Mouse (Mus musculus): ENCODE data around the gene Gm14412. TPM values are rescaled to one million over a fixed set of nuclear protein-coding genes. Genes with fewer than 3 reads are reported as not detected.
"Not testable (repeated sequence)": the region's sequence is repeated elsewhere in the genome, so short reads cannot be mapped to it uniquely, and the experiment has no call there.

The Gm14412 gene
- 0.47 and 0.52 TPM in 2 replicates for polyA plus RNA-seq (2016; fragmentation: Nextera tagmentation; extraction: Ambion mirVana)

GRCm38 (mm10) chr2:177324257-177324733, at the start of gene Gm14412:
Gene Gm14412, minus strand, starts transcription at chr2:177324307.
- WGBS = 86% methylated on average over 2 of the region's 2 CpGs

GRCm38 (mm10) chr2:177329661-177330292, 5.7 kb upstream of the Gm14412 start:
- H3K4me1 ChIP-seq; H3K9me3 ChIP-seq; ATAC-seq (ENCODE audit: insufficient number of reproducible peaks, insufficient read depth, low FRiP score, low TSS enrichment); H3K27me3 ChIP-seq; H3K27ac ChIP-seq; H3K9ac ChIP-seq; H3K36me3 ChIP-seq; H3K4me2 ChIP-seq (replicated peaks); H3K4me3 ChIP-seq: not testable (repeated sequence)
- whole genome bisulfite sequencing = 80% methylated on average over 4 of the region's 4 CpGs

More at GRCm38 (mm10) chr2:177324257-177324733, at the start of gene Gm14412:
- H3K27ac ChIP-seq; H3K4me3 ChIP-seq; H3K4me1 ChIP-seq; H3K9ac ChIP-seq; H3K9me3 ChIP-seq; ATAC-seq (ENCODE audit: insufficient number of reproducible peaks, insufficient read depth, low FRiP score, low TSS enrichment); H3K27me3 ChIP-seq; H3K4me2 ChIP-seq (replicated peaks); H3K36me3 ChIP-seq: not testable (repeated sequence)

- H3K27me3 ChIP-seq; H3K4me1 ChIP-seq; H3K27ac ChIP-seq; H3K9ac ChIP-seq; H3K36me3 ChIP-seq; H3K4me2 ChIP-seq (replicated peaks); H3K4me3 ChIP-seq; H3K9me3 ChIP-seq; ATAC-seq (ENCODE audit: insufficient number of reproducible peaks, insufficient read depth, low FRiP score, low TSS enrichment): not testable (repeated sequence)
These were observed 2.7 kb downstream of the Gm14412 start for GRCm38 (mm10) chr2:177321361-177321760.

DNA sequence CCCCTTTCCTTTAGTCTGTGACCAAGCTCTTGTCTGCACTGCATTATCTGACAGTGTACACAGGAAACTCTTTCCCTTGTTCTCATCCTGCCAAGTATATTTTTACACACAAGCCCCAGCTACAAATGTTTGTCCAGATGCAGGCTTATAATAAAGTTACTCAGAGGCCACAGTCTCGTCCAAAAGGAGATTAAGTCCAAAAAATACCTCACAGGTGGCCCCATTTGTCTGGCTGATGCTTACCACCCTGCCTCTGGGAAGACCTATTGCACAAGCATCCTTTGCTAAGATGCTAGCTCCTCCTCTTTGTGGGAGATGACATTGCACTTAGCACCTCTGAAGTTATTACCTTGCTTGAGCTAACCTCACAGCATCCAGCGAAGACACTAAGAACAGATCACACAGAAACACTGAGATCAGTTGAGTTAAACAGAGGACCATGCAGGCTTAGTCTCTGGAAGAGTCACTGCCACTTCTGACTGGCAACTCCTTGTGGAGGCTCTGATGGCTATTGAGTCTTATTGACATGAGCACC, 3.3 kb downstream of the Gm14412 start:
- not testable (repeated sequence) for H3K4me3 ChIP-seq; ATAC-seq (ENCODE audit: insufficient number of reproducible peaks, insufficient read depth, low FRiP score, low TSS enrichment)
- 62% methylated on average over 2 of the region's 2 CpGs for WGBS

GRCm38 (mm10) chr2:177318996-177319395, 5.1 kb downstream of the Gm14412 start:
- no peaks in the 10 kb centered on the region for H3K27me3 ChIP-seq
- no peak overlapping the region for H3K4me2 ChIP-seq (replicated peaks)
- no peaks in the 10 kb centered on the region for H3K36me3 ChIP-seq
- H3K4me3 ChIP-seq = no peak overlapping the region
- no peak overlapping the region for H3K9ac ChIP-seq
- no peak overlapping the region for H3K27ac ChIP-seq
- ATAC-seq (ENCODE audit: insufficient number of reproducible peaks, insufficient read depth, low FRiP score, low TSS enrichment) = no peak
- H3K9me3 ChIP-seq = peaks cover 6% of the 10 kb centered on the region
- no peaks in the 10 kb centered on the region for H3K4me1 ChIP-seq
- WGBS = 83% methylated on average over 1 of the region's 1 CpGs

More for the DNA sequence above, 3.3 kb downstream of the Gm14412 start:
- not testable (repeated sequence) for H3K9me3 ChIP-seq; H3K4me1 ChIP-seq; H3K4me2 ChIP-seq (replicated peaks); H3K9ac ChIP-seq; H3K36me3 ChIP-seq; H3K27ac ChIP-seq; H3K27me3 ChIP-seq

DNA sequence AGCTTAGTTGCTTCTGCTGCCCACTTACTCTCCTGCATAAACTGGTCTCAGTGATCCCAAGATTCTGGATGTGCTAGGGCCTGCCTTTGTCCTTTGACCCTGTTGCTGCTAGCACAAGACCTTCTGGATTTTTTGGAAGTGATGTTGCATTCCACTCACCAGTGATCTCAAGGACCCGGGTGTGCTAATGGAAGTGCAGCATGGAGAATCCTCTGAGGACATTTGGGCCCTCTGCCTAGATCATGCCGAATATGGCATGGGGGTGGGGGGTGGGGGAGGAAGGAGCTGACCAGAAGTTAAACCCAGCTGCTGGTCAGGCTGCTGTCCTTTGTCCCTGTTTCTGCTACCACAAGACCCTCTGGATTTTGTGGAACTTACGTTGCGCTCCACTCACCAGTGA, 14.5 kb downstream of the Gm14412 start:
- H3K27me3 ChIP-seq = not testable (repeated sequence)
- 95% methylated on average over 4 of the region's 4 CpGs for WGBS

DNA sequence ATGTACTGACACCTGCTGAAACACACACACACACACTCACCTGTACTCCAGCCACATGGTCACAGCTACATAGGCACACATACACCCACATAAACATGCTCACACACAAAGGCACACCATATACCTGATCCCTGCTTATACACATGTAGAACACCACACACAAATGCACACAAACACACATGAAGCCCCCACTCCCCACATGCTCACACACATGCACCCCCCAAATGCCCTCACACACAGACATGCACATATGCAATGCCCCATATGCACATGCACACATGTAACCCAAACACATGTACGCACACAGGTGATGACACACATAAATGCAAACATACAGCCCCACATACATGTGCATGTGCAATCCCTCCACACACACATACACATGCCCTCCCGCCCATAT, 19.1 kb downstream of the Gm14412 start:
- not testable (repeated sequence) for H3K4me1 ChIP-seq; H3K27me3 ChIP-seq; H3K4me2 ChIP-seq (replicated peaks); ATAC-seq (ENCODE audit: insufficient number of reproducible peaks, insufficient read depth, low FRiP score, low TSS enrichment); H3K9me3 ChIP-seq; H3K27ac ChIP-seq; H3K4me3 ChIP-seq; H3K9ac ChIP-seq; H3K36me3 ChIP-seq
- WGBS = no CpG with 5 or more reads among the region's 2 CpGs

More for the DNA sequence above, 14.5 kb downstream of the Gm14412 start:
- H3K4me1 ChIP-seq; ATAC-seq (ENCODE audit: insufficient number of reproducible peaks, insufficient read depth, low FRiP score, low TSS enrichment); H3K9ac ChIP-seq; H3K9me3 ChIP-seq; H3K36me3 ChIP-seq; H3K4me2 ChIP-seq (replicated peaks); H3K27ac ChIP-seq; H3K4me3 ChIP-seq: not testable (repeated sequence)

DNA sequence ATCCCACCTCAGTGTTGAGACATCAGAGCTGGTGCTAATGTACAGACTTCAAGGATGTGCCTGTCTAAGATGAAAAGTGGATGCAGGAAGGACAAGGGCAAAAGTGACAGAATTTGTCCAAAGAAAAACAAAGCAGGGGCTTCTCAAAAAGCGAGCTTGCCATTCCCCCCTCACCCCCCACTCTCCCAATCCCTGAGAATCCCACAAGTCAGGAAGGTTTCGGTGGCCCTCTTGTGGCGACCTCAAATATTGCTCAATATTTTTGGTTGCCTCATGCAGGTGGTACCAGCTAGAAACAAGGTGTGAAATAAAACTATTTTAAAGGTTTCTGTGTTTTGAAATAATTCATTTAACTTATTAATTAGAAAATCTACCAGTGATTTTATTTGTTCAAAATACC, 40.4 kb downstream of the Gm14412 start:
- not testable (repeated sequence) for ATAC-seq (ENCODE audit: insufficient number of reproducible peaks, insufficient read depth, low FRiP score, low TSS enrichment); H3K9me3 ChIP-seq; H3K4me1 ChIP-seq; H3K9ac ChIP-seq; H3K27me3 ChIP-seq; H3K4me3 ChIP-seq; H3K27ac ChIP-seq; H3K4me2 ChIP-seq (replicated peaks); H3K36me3 ChIP-seq
- 22% methylated on average over 3 of the region's 3 CpGs for WGBS

GRCm38 (mm10) chr2:177277754-177278153, 46.4 kb downstream of the Gm14412 start:
- H3K27me3 ChIP-seq; H3K4me1 ChIP-seq; H3K9me3 ChIP-seq; H3K27ac ChIP-seq; ATAC-seq (ENCODE audit: insufficient number of reproducible peaks, insufficient read depth, low FRiP score, low TSS enrichment); H3K4me3 ChIP-seq; H3K4me2 ChIP-seq (replicated peaks); H3K9ac ChIP-seq; H3K36me3 ChIP-seq: not testable (repeated sequence)
- 81% methylated on average over 2 of the region's 2 CpGs for WGBS

DNA sequence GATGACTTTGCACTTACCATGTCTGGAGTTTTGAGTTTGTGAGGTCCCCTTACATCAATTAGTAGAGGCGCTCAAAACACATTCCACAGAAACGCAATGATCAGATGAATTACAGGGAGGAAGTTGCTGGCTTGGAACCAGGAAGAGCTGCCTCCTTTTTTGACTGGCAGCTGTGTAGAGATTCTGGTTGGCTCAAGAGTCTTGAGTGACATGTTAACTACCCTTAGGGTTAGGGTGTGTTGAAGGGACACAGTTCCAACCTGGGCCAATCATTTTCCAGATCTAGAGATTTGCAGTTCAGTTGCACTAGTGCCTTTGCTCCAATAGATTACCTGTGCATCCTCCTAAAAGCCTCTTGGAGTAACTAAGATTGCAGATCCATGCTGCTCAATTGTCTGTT, 51.9 kb downstream of the Gm14412 start:
- not testable (repeated sequence) for H3K9ac ChIP-seq; H3K4me3 ChIP-seq; H3K4me2 ChIP-seq (replicated peaks); H3K9me3 ChIP-seq; H3K27me3 ChIP-seq; ATAC-seq (ENCODE audit: insufficient number of reproducible peaks, insufficient read depth, low FRiP score, low TSS enrichment); H3K4me1 ChIP-seq; H3K27ac ChIP-seq; H3K36me3 ChIP-seq
- 82% methylated on average over 2 of the region's 2 CpGs for WGBS

GRCm38 (mm10) chr2:177266936-177267335, 57.2 kb downstream of the Gm14412 start, which contains the start of gene Gm14409:
Gene Gm14409, minus strand, starts transcription at chr2:177267036.
- H3K27me3 ChIP-seq; H3K9me3 ChIP-seq; H3K4me1 ChIP-seq; H3K4me3 ChIP-seq; H3K27ac ChIP-seq; ATAC-seq (ENCODE audit: insufficient number of reproducible peaks, insufficient read depth, low FRiP score, low TSS enrichment); H3K4me2 ChIP-seq (replicated peaks); H3K36me3 ChIP-seq; H3K9ac ChIP-seq: not testable (repeated sequence)
- no CpG with 5 or more reads among the region's 2 CpGs for WGBS
